In the genomic region with DNA sequence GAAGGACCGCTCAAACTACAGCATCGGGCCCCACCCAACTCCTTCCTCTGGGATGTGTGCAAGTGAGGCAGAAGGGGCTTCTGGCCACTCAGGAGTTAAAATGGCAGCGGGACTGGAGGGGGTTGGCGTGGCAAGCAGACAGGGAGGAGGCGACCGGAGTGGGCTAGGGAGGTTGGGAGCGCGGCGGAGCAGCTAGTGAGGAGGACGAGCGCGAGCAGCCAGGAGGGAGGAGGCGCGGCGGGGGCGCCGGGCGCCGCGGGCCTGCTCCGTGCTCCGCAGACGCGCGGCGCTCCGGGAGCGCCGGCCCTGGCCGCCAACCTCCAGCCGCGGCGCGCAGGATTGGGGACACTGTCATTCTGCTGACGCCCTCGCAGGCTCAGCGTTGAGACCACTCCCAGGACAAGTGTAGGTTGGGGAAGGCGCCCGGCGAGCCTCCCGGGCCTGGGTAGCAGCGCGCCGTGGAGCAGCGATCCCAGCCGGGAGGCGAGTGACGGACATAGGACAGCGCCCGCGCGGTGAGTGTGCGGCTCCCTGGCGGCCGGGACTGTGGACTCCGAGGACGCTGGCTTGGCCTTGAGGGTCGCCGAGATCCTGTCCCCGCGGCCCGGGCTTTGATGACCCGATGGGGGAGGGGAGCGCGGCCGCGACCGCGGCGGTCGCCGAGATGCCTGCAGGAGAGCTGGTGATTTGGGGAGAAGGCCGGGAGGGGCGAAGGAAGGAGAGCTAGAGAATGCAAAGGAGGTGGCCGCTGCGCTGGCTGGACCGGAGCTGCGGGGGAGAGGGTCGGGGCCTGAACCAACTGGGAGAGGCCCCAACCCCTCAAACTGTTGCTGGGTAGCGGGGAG, we compare ENCODE assay signal across 8 mouse cellular contexts. TPM values are rescaled to one million over a fixed set of nuclear protein-coding genes. Genes with fewer than 3 reads are reported as not detected.
DNase-seq lines count a peak whose midpoint lies in the region; ATAC-seq and TF ChIP-seq lines count a peak whose summit lies in the region.

TSS of gene Lrrn2 (plus strand) at position 113 of the 845 bp plus-strand sequence.

- ATAC-seq in embryonic facial prominence, embryonic 15.5 days (ENCODE audit: insufficient number of reproducible peaks, low FRiP score, low TSS enrichment, low read depth) = peak; percentile 63
- ATAC-seq in heart, embryonic 15.5 days (replicated peaks; ENCODE audit: insufficient number of reproducible peaks, insufficient read depth, low FRiP score, low read depth) = peak; percentile 64
- peak; percentile 70 for ATAC-seq in lung, embryonic 16.5 days (ENCODE audit: low read depth)
- ATAC-seq in erythroblast, adult 5-6 weeks (replicated peaks; ENCODE audit: low FRiP score, poor library complexity, severe bottlenecking) = no peak

- under 1% methylated on average over 79 of the region's 80 CpGs for WGBS in embryonic facial prominence, embryonic 15.5 days
- WGBS in heart, embryonic 15.5 days = under 1% methylated on average over 80 of the region's 80 CpGs
- WGBS in lung, embryonic 16.5 days = under 1% methylated on average over 61 of the region's 80 CpGs

- no peak for TF ChIP-seq EP300 in ES-Bruce4 (IDR thresholded peaks at IDR 0.05; ENCODE audit: insufficient read depth, low read depth, low read length)

- peaks cover 6% of the 10 kb centered on the region; the same call in 1 of the 2 replicates for H3K27me3 ChIP-seq in ES-Bruce4 (ENCODE audit: control insufficient read depth, insufficient read depth, low read length, poor library complexity, severe bottlenecking)
- peaks cover 57% of the 10 kb centered on the region for H3K27me3 ChIP-seq in embryonic facial prominence, embryonic 15.5 days
- peaks cover 48% of the 10 kb centered on the region for H3K27me3 ChIP-seq in heart, embryonic 15.5 days
- H3K27me3 ChIP-seq in lung, embryonic 16.5 days (ENCODE audit: control insufficient read depth, insufficient read depth, low read depth, low read length) = peaks cover 53% of the 10 kb centered on the region

- no peak within 1 kb of the TSS for H3K27ac ChIP-seq in ES-Bruce4 (ENCODE audit: insufficient read depth, low read length)
- no peak within 1 kb of the TSS for H3K27ac ChIP-seq in embryonic facial prominence, embryonic 15.5 days (replicated peaks)
- peak within 1 kb of the TSS; percentile 61 for H3K27ac ChIP-seq in heart, embryonic 15.5 days
- no peak within 1 kb of the TSS for H3K27ac ChIP-seq in lung, embryonic 16.5 days (ENCODE audit: low read length)

- H3K4me1 ChIP-seq in ES-Bruce4 (ENCODE audit: control insufficient read depth, insufficient read depth, low read length) = peaks cover 8% of the 10 kb centered on the region
- peaks cover 25% of the 10 kb centered on the region for H3K4me1 ChIP-seq in embryonic facial prominence, embryonic 15.5 days
- H3K4me1 ChIP-seq in heart, embryonic 15.5 days (replicated peaks) = peaks cover 42% of the 10 kb centered on the region
- peaks cover 11% of the 10 kb centered on the region for H3K4me1 ChIP-seq in lung, embryonic 16.5 days (replicated peaks; ENCODE audit: control insufficient read depth, insufficient read depth, low read length)

- no peak for TF ChIP-seq POLR2A in ES-Bruce4 (IDR thresholded peaks at IDR 0.05; ENCODE audit: insufficient read depth, low read length)

- H3K9me3 ChIP-seq in ES-Bruce4 (replicated peaks; ENCODE audit: control insufficient read depth, insufficient read depth, low read length, poor library complexity, severe bottlenecking) = no peaks in the 10 kb centered on the region
- no peaks in the 10 kb centered on the region for H3K9me3 ChIP-seq in embryonic facial prominence, embryonic 15.5 days (replicated peaks)
- H3K9me3 ChIP-seq in heart, embryonic 15.5 days (replicated peaks) = no peaks in the 10 kb centered on the region
- no peaks in the 10 kb centered on the region for H3K9me3 ChIP-seq in lung, embryonic 16.5 days (ENCODE audit: control insufficient read depth, low read length)

- peak within 1 kb of the TSS; percentile 97 for H3K4me2 ChIP-seq in embryonic facial prominence, embryonic 15.5 days (replicated peaks)
- peak within 1 kb of the TSS; percentile 94 for H3K4me2 ChIP-seq in heart, embryonic 15.5 days
- peak within 1 kb of the TSS; percentile 92 for H3K4me2 ChIP-seq in lung, embryonic 16.5 days (ENCODE audit: low read depth, low read length)

- peak within 1 kb of the TSS; percentile 64 for H3K9ac ChIP-seq in ES-Bruce4 (ENCODE audit: low read depth, poor library complexity, severe bottlenecking)
- H3K9ac ChIP-seq in embryonic facial prominence, embryonic 15.5 days = peak within 1 kb of the TSS; percentile 39
- H3K9ac ChIP-seq in heart, embryonic 15.5 days = peak within 1 kb of the TSS; percentile 72
- H3K9ac ChIP-seq in lung, embryonic 16.5 days (ENCODE audit: low read length) = peak within 1 kb of the TSS; percentile 60

- no peaks in the 10 kb centered on the region for H3K36me3 ChIP-seq in ES-Bruce4 (ENCODE audit: control insufficient read depth, insufficient read depth, low read length, poor library complexity, severe bottlenecking)
- H3K36me3 ChIP-seq in embryonic facial prominence, embryonic 15.5 days = no peaks in the 10 kb centered on the region
- no peaks in the 10 kb centered on the region for H3K36me3 ChIP-seq in heart, embryonic 15.5 days
- no peaks in the 10 kb centered on the region for H3K36me3 ChIP-seq in lung, embryonic 16.5 days (ENCODE audit: control insufficient read depth, insufficient read depth, low read length)

- no peak for TF ChIP-seq CTCF in ES-Bruce4 (IDR thresholded peaks at IDR 0.05; ENCODE audit: low read depth, low read length)

- peak; percentile 15 to 24 for DNase-seq in adrenal gland, postnatal 4 days (ENCODE audit: low spot score in 2 of 2)
- DNase-seq in layer of hippocampus, adult 9-11 months = peak; percentile 67
- peak; percentile 71 to 74 for DNase-seq in right cerebral cortex, adult 2 months (ENCODE audit: low spot score in 2 of 2)

- peak within 1 kb of the TSS; percentile 80 for H3K4me3 ChIP-seq in ES-Bruce4 (ENCODE audit: low read depth, low read length)
- H3K4me3 ChIP-seq in embryonic facial prominence, embryonic 15.5 days (replicated peaks) = peak within 1 kb of the TSS; percentile 58
- peak within 1 kb of the TSS; percentile 68 for H3K4me3 ChIP-seq in heart, embryonic 15.5 days
- H3K4me3 ChIP-seq in lung, embryonic 16.5 days (ENCODE audit: low read length) = peak within 1 kb of the TSS; percentile 55

RNA-seq across cellular contexts. Expression of gene Lrrn2, which starts in this region (rescaled TPM):
- 0.18 and 0.37 TPM in 2 replicates for polyA plus RNA-seq in ES-Bruce4 (2011; ENCODE audit: insufficient read depth, insufficient read length, low read depth, missing spikeins)
- 10 to 100 TPM; 10.9 to 13.2 TPM for total RNA-seq in adrenal gland, postnatal 4 days (2021)
- polyA plus RNA-seq in embryonic facial prominence, embryonic 15.5 days (2015; fragmentation: Nextera tagmentation; extraction: Ambion mirVana) = 5.9 and 7.1 TPM in 2 replicates
- polyA plus RNA-seq in heart, embryonic 15.5 days (2015; fragmentation: Nextera tagmentation; extraction: Ambion mirVana) = 9.6 and 11.7 TPM in 2 replicates
- 2.7 and 3.3 TPM in 2 replicates for polyA plus RNA-seq in lung, embryonic 16.5 days (2015; fragmentation: Nextera tagmentation; extraction: Ambion mirVana)
- total RNA-seq in erythroblast, adult 5-6 weeks (2015; ENCODE audit: low replicate concordance) = not detected in 2 replicates
- total RNA-seq in erythroblast, adult 5-6 weeks (2017; ENCODE audit: low replicate concordance) = not detected in 2 replicates

Comparison
In these comparisons a context has a peak if more than half of its experiments do, and no peak if none do; other contexts are left out.
1. RNA of gene Lrrn2 (total RNA-seq): 10.9 to 13.2 TPM in adrenal gland, postnatal 4 days; not detected in erythroblast, adult 5-6 weeks; every median in the first group is over 10 times any median in the second.
2. DNase-seq: peak in every context shown above with its lines; median percentile 72 in right cerebral cortex, adult 2 months; 67 in layer of hippocampus, adult 9-11 months; 20 in adrenal gland, postnatal 4 days.
3. Peak in every context shown above with its lines, with median percentiles within 50 percentile points of each other: H3K4me3 ChIP-seq, H3K9ac ChIP-seq and H3K4me2 ChIP-seq.